Mouse (Mus musculus) adrenal gland, postnatal 4 days (tissue): ENCODE data around the gene Hnrnpr. TPM values are rescaled to one million over a fixed set of nuclear protein-coding genes. Genes with fewer than 3 reads are reported as not detected.

Experiments
- DNase-seq, 2 experiments: peaks; one replicate each; pipeline ENCODE4 v3.0.0; 2021 to 2022; ENCODE audit warnings: low spot score in 2 of 2, mixed read lengths in 2 of 2
- total RNA-seq, 2 experiments: library from RNA; stranded (reverse); gene quantifications; 2 replicates each; pipeline ENCODE4 v1.2.3; 2021

Hnrnpr gene
- total RNA-seq, 2 experiments from 2014 or later = 132 to 134 TPM

- no peak for DNase-seq
Observed at GRCm38 (mm10) chr4:136304181-136304580, 6.6 kb upstream of the Hnrnpr start.

- no peak for DNase-seq
Observed at GRCm38 (mm10) chr4:136308355-136308754, 2.4 kb upstream of the Hnrnpr start.

DNA sequence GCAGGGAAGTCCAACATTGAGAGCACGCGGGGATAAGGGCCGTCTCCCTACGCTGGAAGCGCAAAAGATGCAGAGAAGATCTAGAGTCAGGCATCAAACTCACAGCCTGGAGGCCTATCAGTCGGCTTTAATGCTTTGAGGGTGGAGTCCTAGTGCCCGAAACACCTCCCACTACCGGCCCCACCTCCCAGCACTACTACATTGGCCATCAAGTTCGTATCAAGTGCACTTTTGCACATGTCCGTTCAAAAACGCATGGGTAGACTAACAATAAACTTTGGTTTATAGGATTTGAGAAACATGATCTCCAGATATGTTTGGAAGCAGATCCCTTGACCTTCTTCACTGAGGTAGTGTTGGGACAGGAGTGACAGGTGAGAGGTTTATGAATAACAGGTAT lies 962 bp upstream of the Hnrnpr start:
- DNase-seq = no peak

DNA sequence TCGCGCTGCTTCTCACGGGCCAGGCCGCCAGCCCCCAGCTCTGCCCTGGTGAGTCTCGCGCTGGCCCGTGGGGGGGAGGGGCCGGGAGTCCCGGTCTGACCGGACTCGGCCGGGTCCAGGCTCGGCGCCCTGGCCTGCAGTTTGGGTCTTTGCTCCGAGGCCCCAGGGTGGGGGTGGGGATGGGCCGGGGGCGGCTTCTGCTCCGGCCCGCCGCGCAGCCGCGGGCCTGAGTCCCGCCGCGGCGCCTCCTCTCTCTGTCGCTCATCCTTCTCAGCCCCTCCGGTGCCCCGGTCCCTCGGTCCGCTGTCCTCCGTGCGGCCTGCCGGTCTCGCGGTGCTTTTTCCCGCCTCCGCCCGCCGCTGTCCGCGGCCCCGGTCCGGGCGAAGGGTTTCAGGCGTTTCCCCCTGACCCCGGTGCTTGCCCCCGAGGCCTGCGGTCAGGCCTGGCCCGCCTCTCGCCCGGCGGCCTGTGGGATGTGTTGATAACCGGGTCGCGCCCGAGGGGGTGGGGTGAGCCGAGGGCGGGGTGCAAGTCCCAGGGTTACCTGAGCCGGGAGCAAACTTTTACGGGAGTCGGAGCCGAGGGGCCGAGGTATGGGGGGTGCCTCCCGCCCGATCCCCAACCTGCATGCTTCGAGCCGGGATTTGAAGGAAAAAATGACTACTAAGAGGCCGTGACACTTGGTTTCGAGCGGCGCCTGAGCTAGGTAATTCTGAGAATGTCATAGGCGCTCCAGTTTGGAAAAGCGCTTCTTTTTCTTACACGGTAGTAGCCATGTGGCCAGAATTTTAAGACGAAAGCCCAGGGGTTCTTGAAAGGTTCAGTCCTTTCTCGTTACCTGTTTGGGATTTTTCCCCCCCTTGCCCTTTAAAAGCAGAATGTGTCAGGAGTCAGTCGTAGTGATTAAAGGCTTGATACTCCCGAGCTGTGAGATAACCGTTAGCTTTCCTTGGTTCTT lies 579 bp downstream of the Hnrnpr start:
- DNase-seq = peak; percentile 22

DNA sequence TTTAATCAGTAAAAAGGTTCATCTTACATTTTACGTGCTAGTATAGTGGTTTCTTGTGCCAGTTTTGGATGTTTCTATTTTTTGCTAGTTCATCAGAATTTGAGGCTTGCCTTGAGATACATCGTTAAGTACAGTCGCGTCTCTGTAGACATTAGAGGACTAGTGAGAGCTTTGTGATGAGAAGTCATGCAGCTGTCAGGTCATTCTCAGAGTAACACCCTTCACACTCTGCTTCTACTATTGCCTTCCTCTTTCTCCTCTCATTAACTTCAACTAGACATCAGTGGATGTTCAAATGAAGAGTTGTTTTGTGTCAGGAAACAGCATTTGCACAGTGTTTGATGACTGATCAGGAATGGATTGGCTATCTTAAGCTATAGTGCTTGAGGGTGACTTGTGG lies 1.9 kb downstream of the Hnrnpr start:
- DNase-seq = no peak

DNA sequence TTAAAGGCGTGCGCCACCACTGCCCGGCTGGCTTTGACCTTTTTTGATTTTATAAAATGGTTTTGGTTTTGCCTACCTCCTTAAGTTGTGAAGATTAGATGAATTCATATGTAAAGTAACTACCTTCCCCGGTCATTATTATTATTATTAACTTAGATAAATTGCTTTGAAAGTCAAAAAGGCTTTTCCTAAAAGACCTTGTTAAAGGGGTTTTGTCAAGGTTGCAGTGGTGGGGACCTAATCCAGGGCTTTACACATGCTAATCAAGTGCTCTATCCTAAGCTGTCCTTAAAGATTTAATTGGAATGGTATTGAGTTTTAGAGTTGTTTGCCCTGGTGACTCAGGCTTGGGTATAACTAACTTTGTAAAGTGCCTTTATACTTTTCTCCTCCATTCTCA lies 6.9 kb downstream of the Hnrnpr start:
- no peak for DNase-seq

DNA sequence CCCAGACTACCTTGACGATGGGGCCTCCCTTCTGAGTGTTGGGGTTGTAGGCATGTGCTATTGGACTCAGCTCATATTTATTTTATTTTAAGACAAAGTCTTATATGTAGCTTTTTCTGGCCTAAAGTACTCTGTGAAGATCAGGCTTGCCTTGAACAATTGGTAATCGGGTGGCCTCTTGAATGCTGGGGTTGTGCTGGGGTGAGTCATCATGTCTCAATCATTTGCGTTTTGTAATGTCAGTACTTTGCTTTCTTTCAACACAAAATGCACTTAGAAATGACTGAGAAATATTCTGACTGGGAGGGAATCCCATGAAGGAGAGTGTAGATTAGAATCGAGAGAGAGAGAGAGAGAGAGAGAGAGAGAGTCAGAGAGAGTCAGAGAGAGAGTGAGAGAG lies 9.3 kb downstream of the Hnrnpr start:
- no peak for DNase-seq

GRCm38 (mm10) chr4:136324226-136324625 lies 13.5 kb downstream of the Hnrnpr start:
- no peak for DNase-seq

GRCm38 (mm10) chr4:136327238-136327637 lies 16.5 kb downstream of the Hnrnpr start:
- no peak for DNase-seq

DNA sequence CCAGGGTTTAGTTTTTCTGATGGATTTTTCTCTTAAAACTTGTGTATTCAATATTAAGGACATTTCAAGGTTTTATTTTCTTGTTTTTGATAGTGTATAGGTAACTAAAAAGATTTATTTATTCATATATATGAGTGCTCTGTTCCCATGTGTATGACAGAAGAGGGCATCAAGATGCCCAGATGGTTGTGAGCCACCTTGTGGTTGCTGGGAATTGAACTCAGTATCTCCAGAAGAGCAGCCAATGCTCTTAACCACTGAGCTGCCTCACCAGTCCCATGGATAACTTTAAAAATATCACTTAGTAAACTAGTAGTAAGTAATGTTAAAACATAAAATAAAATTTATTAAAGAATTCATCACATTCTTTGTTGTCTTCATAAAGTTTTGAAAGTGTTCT lies 17.4 kb downstream of the Hnrnpr start:
- DNase-seq = no peak

DNA sequence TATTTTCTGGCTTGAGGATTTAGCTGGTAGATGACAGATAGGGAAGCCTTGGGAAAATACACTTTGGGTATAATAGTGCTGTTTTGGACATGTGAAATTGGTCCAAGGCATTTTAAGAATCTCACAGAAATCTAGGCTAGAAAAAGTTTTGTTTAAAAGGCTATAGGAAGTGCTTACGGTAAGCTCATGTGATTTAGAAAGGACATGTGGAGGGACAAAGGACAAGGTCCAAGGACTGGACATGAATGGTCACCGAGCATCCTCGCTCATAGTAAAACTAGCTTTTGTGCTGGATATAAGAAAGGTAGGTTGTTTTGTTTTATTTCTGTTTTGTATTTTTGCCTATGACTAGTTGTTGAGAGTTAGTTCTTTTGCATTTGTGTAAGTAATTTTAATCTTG lies 21.0 kb downstream of the Hnrnpr start:
- no peak for DNase-seq

- DNase-seq = no peak
Observed at GRCm38 (mm10) chr4:136333191-136333590, 22.4 kb downstream of the Hnrnpr start.

DNA sequence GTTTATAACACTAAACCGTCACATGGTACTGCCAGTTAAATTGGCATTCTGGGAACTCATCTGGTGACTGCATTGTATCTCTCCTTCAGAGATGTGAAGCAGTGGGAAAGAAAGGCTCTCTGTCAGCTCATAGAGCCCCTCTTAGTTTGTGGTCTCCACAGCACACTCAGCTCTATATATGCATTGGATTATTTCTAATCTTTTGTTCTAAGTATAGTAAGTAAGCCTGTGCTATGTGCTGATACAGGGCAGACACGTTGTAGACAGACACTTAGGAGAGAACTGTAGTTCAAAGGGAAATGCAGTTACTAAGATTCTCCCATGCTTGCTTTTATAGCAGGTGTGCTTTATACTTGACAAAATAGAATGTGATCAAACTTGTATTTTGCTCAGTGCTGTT lies 24.3 kb downstream of the Hnrnpr start:
- DNase-seq = no peak

GRCm38 (mm10) chr4:136337129-136337528 lies 26.4 kb downstream of the Hnrnpr start:
- no peak for DNase-seq

- DNase-seq = no peak
Observed at GRCm38 (mm10) chr4:136349616-136350015, 38.9 kb downstream of the Hnrnpr start.

GRCm38 (mm10) chr4:136357026-136357425 lies 46.3 kb downstream of the Hnrnpr start:
- DNase-seq = no peak

GRCm38 (mm10) chr4:136357429-136357828 lies 46.7 kb downstream of the Hnrnpr start:
- no peak for DNase-seq

DNA sequence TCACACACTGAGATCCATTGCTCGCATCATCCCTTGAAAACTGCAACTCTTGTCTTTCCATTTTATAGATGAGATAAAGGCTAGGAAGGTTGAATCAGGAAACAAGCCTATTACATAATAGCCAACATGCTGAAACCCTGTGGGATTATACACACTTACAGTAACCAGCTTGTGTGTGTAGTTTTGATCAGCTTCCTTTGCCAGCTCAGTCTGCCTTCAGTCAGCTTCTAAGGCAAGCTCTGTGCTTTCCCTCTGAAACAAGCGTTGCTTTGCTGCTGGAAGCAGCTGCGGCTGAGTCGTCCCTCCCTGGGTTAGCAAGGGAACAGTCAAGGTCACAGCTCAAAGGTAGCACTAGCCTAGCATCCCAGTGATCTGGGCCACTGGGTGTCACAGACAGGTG lies 57.1 kb downstream of the Hnrnpr start:
- no peak for DNase-seq

GRCm38 (mm10) chr4:136369727-136370126 lies 59.0 kb downstream of the Hnrnpr start:
- peak in 1 of 2 experiments; percentile 40 for DNase-seq

GRCm38 (mm10) chr4:136373494-136374181 lies 62.9 kb downstream of the Hnrnpr start:
- no peak for DNase-seq

DNA sequence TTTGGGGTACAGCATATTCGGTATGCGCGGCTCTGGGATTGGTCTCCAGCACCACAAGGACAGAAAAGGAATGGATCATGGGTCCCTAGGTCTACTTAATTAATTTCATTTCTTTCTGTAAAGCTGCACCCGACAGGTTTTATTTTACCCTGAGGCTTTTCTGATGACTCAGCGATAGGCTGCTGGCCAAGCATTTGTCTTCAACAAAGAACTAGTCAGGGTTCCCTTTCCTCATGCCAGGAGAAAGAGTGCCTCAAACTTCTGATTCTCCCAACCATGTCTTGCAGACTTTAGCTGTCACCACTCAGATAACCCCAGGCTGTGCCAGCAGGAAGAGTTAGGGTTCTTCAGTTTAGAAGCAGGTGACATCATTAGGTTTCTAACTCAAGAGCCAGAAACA lies 66.3 kb downstream of the Hnrnpr start:
- DNase-seq = no peak

- DNase-seq = no peak
Observed at GRCm38 (mm10) chr4:136383052-136383451, 72.3 kb downstream of the Hnrnpr start.
